Mouse (Mus musculus): ENCODE data around the gene Npl. TPM values are rescaled to one million over a fixed set of nuclear protein-coding genes. Genes with fewer than 3 reads are reported as not detected.
A peak's percentile ranks its signal among the peaks of the same experiment; 100 is the strongest.
"Not testable (repeated sequence)": the region's sequence is repeated elsewhere in the genome, so short reads cannot be mapped to it uniquely, and the experiment has no call there.

The Npl gene
- polyA plus RNA-seq, 1 experiment from 2014 or later = 13.4 TPM

DNA sequence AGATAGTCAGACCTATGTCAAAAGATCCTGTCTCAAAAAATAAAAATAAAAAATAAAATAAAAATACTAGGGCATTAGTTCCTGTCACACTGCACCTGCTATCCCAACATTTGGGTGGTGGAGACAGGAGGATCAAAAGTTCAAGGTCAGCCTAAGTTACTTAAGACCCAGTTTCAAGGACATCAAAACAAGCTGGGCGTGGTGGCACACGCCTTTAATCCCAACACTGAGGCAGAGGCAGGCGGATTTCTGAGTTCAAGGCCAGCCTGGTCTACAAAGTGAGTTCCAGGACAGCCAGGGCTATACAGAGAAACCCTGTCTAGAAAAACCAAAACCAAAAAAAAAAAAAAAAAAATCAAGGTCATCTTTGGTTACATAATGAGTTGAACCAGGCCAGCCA lies 16.9 kb downstream of the Npl start:
- not testable (repeated sequence) for H3K4me1 ChIP-seq (ENCODE audit: control insufficient read depth, insufficient read depth, low read length); H3K4me2 ChIP-seq (ENCODE audit: low read length); H3K9me3 ChIP-seq (ENCODE audit: control insufficient read depth, low read length); H3K9ac ChIP-seq (replicated peaks; ENCODE audit: low read length); H3K27ac ChIP-seq (replicated peaks; ENCODE audit: low read depth, low read length); H3K27me3 ChIP-seq (ENCODE audit: control insufficient read depth, insufficient read depth, low read length); H3K4me3 ChIP-seq (replicated peaks; ENCODE audit: low read depth, low read length); H3K36me3 ChIP-seq (ENCODE audit: control insufficient read depth, insufficient read depth, low read length); ATAC-seq (ENCODE audit: low FRiP score, low TSS enrichment); DNase-seq
- 91% methylated on average over 3 of the region's 3 CpGs for WGBS

DNA sequence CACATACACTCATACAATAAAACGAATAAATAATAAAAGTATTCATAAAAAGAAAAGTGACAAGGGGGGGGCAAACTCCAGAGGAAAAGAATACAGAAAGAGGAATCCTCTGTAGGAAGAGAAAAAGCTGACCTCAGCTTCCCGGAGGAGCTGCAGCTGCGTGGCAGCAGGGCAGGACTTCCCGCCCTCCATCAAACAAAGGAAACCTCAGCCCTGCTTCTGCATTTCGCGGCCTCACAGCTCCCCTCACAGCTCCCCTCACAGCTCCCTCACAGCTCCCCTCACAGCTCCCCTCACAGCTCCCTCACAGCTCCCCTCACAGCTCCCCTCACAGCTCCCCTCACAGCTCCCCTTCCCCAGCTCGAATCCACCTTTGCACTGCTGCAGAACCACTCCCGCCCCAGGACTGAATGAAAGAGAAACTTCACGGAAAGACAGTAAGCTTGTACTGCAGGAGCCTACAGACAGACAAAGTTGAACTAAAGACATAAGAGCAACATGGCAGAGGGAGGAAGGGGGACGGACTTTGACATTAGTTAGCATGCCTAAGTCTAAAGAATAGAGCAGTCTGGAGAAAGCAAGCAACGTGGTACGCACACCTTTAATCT lies 17.5 kb downstream of the Npl start:
- Histone ChIP-seq H3K9ac (replicated peaks; ENCODE audit: low read length) (peak overlapping the region; percentile 34), H3K27me3 (ENCODE audit: control insufficient read depth, insufficient read depth, low read length) (no peaks in the 10 kb centered on the region), H3K36me3 (ENCODE audit: control insufficient read depth, insufficient read depth, low read length) (no peaks in the 10 kb centered on the region), H3K4me2 (ENCODE audit: low read length) (peak overlapping the region; percentile 40), H3K27ac (replicated peaks; ENCODE audit: low read depth, low read length) (peak overlapping the region; percentile 76), H3K4me1 (ENCODE audit: control insufficient read depth, insufficient read depth, low read length) (peaks cover 6% of the 10 kb centered on the region), H3K4me3 (replicated peaks; ENCODE audit: low read depth, low read length) (no peak overlapping the region), H3K9me3 (ENCODE audit: control insufficient read depth, low read length) (no peaks in the 10 kb centered on the region)
- DNase-seq (peak; percentile 74), ATAC-seq (ENCODE audit: low FRiP score, low TSS enrichment) (peak; percentile 53; the same call in 1 of the 2 replicates)
- WGBS = 10% methylated on average over 12 of the region's 12 CpGs

DNA sequence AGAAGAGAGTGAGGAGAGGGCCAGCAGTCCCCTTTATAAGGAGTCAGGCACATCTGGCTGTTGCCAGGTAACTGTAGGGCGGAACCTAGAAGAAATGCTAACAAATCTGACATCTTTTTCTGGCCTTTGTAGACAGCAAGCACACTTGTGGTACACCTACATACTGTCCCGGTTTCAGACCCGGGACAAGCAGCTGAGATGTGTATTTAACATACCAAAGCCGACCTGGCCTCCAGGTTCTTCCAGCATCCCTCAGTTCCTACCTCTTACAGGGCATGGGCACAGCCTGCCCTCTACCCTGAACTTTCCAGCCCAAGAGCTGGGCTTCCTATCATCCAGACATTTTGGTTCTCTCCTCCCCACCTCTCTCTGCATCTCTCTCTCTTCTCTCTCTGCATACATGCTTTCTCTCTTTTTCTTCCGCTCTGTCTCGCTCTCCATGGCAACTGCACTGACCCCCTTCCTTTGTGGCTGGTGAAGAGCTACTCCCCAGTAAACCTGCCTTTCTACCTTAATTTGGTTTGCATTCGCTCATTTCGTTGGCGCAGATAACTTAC lies 18.1 kb downstream of the Npl start:
- Histone ChIP-seq H3K27me3 (ENCODE audit: control insufficient read depth, insufficient read depth, low read length) (no peaks in the 10 kb centered on the region), H3K9me3 (ENCODE audit: control insufficient read depth, low read length) (no peaks in the 10 kb centered on the region), H3K4me2 (ENCODE audit: low read length) (peak overlapping the region; percentile 40), H3K9ac (replicated peaks; ENCODE audit: low read length) (peak overlapping the region; percentile 34), H3K4me1 (ENCODE audit: control insufficient read depth, insufficient read depth, low read length) (peaks cover 6% of the 10 kb centered on the region), H3K36me3 (ENCODE audit: control insufficient read depth, insufficient read depth, low read length) (no peaks in the 10 kb centered on the region), H3K4me3 (replicated peaks; ENCODE audit: low read depth, low read length) (no peak overlapping the region), H3K27ac (replicated peaks; ENCODE audit: low read depth, low read length) (peak overlapping the region; percentile 76)
- DNase-seq (peak; percentile 57), ATAC-seq (ENCODE audit: low FRiP score, low TSS enrichment) (no peak)
- 15% methylated on average over 9 of the region's 9 CpGs for WGBS

DNA sequence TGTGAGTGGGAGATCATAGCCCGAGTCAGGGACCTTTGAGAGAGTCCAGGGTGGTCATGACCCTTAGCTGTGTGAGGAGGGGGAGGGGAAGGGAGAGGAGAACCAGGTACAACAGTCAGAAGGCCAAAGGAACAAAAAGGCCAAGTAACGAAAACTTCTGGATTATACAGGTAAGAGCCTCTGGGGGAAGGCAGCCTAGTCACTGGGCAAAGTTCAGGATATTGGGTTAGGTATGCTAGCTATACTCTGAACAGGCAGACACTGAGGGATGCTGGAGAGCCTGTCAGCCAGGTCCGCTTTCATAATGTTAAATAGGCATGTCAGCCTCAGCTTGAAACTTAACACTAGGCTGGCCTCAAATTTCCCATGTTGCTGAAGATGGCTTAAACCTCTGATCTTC lies 27.7 kb downstream of the Npl start:
- H3K9me3 ChIP-seq (ENCODE audit: control insufficient read depth, low read length) = no peaks in the 10 kb centered on the region
- no peaks in the 10 kb centered on the region for H3K4me1 ChIP-seq (ENCODE audit: control insufficient read depth, insufficient read depth, low read length)
- no peak overlapping the region for H3K27ac ChIP-seq (replicated peaks; ENCODE audit: low read depth, low read length)
- no peak for ATAC-seq (ENCODE audit: low FRiP score, low TSS enrichment)
- no peaks in the 10 kb centered on the region for H3K36me3 ChIP-seq (ENCODE audit: control insufficient read depth, insufficient read depth, low read length)
- WGBS = 60% methylated on average over 3 of the region's 3 CpGs
- no peak overlapping the region for H3K9ac ChIP-seq (replicated peaks; ENCODE audit: low read length)
- H3K4me3 ChIP-seq (replicated peaks; ENCODE audit: low read depth, low read length) = no peak overlapping the region
- no peaks in the 10 kb centered on the region for H3K27me3 ChIP-seq (ENCODE audit: control insufficient read depth, insufficient read depth, low read length)
- no peak overlapping the region for H3K4me2 ChIP-seq (ENCODE audit: low read length)
- no peak for DNase-seq

DNA sequence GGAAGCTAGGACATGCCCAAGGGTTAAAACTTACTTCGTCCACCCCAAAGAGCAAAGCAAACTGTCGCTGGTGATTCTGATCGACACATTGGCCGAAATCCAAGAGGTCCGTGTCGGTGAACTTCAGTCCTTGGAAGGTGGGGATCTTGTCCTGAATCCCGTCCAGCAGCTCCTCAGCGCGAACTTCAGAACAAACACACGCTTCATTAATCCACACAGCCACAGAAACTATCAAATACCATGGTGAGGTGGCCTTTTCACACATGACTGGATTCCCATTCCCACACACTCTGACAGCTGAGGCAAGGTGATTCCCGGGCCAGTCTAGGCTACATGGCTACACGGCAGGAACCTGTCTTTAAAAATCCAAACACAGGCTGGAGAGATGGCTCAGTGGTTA lies 34.5 kb downstream of the Npl start:
- no peak overlapping the region for H3K4me3 ChIP-seq (replicated peaks; ENCODE audit: low read depth, low read length)
- 79% methylated on average over 12 of the region's 12 CpGs for whole genome bisulfite sequencing
- H3K27ac ChIP-seq (replicated peaks; ENCODE audit: low read depth, low read length) = no peak overlapping the region
- H3K4me2 ChIP-seq (ENCODE audit: low read length) = no peak overlapping the region
- H3K27me3 ChIP-seq (ENCODE audit: control insufficient read depth, insufficient read depth, low read length) = no peaks in the 10 kb centered on the region
- H3K36me3 ChIP-seq (ENCODE audit: control insufficient read depth, insufficient read depth, low read length) = no peaks in the 10 kb centered on the region
- DNase-seq (no peak), ATAC-seq (ENCODE audit: low FRiP score, low TSS enrichment) (no peak)
- no peaks in the 10 kb centered on the region for H3K9me3 ChIP-seq (ENCODE audit: control insufficient read depth, low read length)
- no peaks in the 10 kb centered on the region for H3K4me1 ChIP-seq (ENCODE audit: control insufficient read depth, insufficient read depth, low read length)
- H3K9ac ChIP-seq (replicated peaks; ENCODE audit: low read length) = no peak overlapping the region

DNA sequence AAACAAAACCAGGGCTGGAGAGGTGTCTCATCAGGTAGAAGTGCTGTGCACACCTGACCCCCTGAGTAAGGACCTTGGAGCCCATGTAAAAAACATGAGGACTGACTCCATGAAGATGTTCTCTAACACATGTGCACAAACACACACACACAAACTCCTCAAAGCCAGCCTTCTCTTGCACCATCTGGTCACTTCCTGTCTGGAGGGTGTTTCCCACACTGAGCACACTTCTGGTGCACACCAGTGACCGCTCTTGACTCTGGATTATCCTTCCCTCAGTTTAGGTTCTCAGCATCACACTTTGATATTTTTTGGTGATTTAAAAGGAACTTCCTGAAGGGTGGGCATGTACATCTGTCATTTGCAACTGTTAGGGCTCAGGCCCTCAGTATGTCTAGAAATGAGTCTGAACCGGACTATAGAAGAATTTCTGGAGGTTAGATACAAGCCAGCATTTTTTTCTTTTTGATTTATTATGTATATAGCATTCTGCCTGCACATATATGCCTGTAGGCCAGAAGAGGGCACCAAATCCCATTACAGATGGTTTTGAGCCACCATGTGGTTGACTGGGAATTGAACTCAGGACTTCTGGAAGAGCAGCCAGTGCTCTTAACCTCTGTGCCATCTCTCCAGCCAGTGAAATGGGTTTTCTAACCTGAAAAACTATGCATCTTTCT lies 39.4 kb downstream of the Npl start:
- H3K27ac ChIP-seq (replicated peaks; ENCODE audit: low read depth, low read length) = no peak overlapping the region
- 71% methylated on average over 2 of the region's 2 CpGs for whole genome bisulfite sequencing
- H3K36me3 ChIP-seq (ENCODE audit: control insufficient read depth, insufficient read depth, low read length) = no peaks in the 10 kb centered on the region
- ATAC-seq (ENCODE audit: low FRiP score, low TSS enrichment) (no peak), DNase-seq (no peak)
- no peaks in the 10 kb centered on the region for H3K4me1 ChIP-seq (ENCODE audit: control insufficient read depth, insufficient read depth, low read length)
- H3K9ac ChIP-seq (replicated peaks; ENCODE audit: low read length) = no peak overlapping the region
- H3K4me3 ChIP-seq (replicated peaks; ENCODE audit: low read depth, low read length) = no peak overlapping the region
- H3K27me3 ChIP-seq (ENCODE audit: control insufficient read depth, insufficient read depth, low read length) = no peaks in the 10 kb centered on the region
- no peak overlapping the region for H3K4me2 ChIP-seq (ENCODE audit: low read length)
- no peaks in the 10 kb centered on the region for H3K9me3 ChIP-seq (ENCODE audit: control insufficient read depth, low read length)

DNA sequence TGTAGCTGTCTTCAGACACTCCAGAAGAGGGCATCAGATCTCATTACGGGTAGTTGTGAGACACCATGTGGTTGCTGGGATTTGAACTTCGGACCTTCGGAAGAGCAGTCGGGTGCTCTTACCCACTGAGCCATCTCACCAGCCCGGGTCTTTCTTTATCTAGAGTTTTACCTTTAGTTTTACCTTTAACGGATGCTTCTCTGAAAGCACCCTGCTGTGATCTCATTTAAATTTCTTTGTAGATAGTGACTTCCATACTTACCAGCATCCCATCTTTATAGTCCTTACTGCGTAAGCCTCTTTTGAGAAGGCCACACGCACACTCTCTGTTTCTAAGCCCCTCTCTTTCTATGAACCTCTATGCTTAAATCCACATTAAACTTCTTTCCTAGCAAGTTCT lies 40.3 kb downstream of the Npl start:
- not testable (repeated sequence) for H3K27ac ChIP-seq (replicated peaks; ENCODE audit: low read depth, low read length); H3K4me1 ChIP-seq (ENCODE audit: control insufficient read depth, insufficient read depth, low read length); H3K9me3 ChIP-seq (ENCODE audit: control insufficient read depth, low read length); ATAC-seq (ENCODE audit: low FRiP score, low TSS enrichment); DNase-seq; H3K27me3 ChIP-seq (ENCODE audit: control insufficient read depth, insufficient read depth, low read length); H3K36me3 ChIP-seq (ENCODE audit: control insufficient read depth, insufficient read depth, low read length); H3K9ac ChIP-seq (replicated peaks; ENCODE audit: low read length); H3K4me3 ChIP-seq (replicated peaks; ENCODE audit: low read depth, low read length); H3K4me2 ChIP-seq (ENCODE audit: low read length)
- WGBS = 64% methylated on average over 8 of the region's 8 CpGs

DNA sequence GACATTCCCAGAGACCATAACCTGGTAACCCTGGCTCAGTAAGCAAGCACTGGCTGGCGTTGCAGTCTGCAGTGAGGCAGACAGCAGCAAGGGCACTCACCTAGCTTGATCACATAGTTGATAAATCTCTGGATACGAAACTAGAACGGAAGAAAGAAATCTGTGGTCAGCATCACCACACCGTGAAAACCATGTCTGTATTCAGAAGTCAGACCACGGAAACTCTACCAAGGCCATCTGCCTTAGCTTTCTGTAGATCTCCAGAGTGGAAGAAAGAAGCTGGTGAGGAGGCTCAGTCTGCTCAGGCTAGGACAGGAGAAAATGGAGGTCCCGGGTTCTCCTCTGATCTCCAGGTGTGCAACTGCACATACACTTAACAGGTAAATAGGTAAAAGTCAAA lies 40.8 kb downstream of the Npl start:
- H3K9me3 ChIP-seq (ENCODE audit: control insufficient read depth, low read length) = no peaks in the 10 kb centered on the region
- ATAC-seq (ENCODE audit: low FRiP score, low TSS enrichment) = no peak
- H3K4me3 ChIP-seq (replicated peaks; ENCODE audit: low read depth, low read length) = no peak overlapping the region
- H3K36me3 ChIP-seq (ENCODE audit: control insufficient read depth, insufficient read depth, low read length) = no peaks in the 10 kb centered on the region
- H3K4me1 ChIP-seq (ENCODE audit: control insufficient read depth, insufficient read depth, low read length) = no peaks in the 10 kb centered on the region
- no peaks in the 10 kb centered on the region for H3K27me3 ChIP-seq (ENCODE audit: control insufficient read depth, insufficient read depth, low read length)
- DNase-seq = no peak
- H3K9ac ChIP-seq (replicated peaks; ENCODE audit: low read length) = no peak overlapping the region
- 87% methylated on average over 6 of the region's 6 CpGs for WGBS
- H3K27ac ChIP-seq (replicated peaks; ENCODE audit: low read depth, low read length) = no peak overlapping the region
- H3K4me2 ChIP-seq (ENCODE audit: low read length) = no peak overlapping the region

DNA sequence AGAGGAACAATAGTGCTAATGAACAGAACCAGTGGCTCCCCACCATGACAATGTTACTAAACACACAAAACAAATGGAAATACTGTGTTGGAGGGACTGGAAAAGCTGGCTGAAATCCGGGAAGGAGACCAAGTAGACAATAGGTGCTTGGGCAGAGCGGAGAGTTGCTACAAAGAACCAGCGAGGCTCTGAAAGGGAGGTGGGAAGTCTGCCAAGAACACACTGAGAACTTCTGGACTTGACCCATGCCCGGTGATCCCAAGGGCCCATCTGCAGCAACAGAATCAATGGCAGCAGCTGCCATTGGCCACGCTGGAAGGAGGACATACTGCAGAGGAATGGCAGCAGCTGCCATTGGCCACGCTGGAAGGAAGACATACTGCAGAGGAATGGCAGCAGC lies 43.6 kb downstream of the Npl start:
- Histone ChIP-seq H3K9ac (replicated peaks; ENCODE audit: low read length) (no peak overlapping the region), H3K4me3 (replicated peaks; ENCODE audit: low read depth, low read length) (no peak overlapping the region), H3K27me3 (ENCODE audit: control insufficient read depth, insufficient read depth, low read length) (no peaks in the 10 kb centered on the region), H3K4me2 (ENCODE audit: low read length) (no peak overlapping the region), H3K27ac (replicated peaks; ENCODE audit: low read depth, low read length) (no peak overlapping the region), H3K4me1 (ENCODE audit: control insufficient read depth, insufficient read depth, low read length) (no peaks in the 10 kb centered on the region), H3K36me3 (ENCODE audit: control insufficient read depth, insufficient read depth, low read length) (no peaks in the 10 kb centered on the region), H3K9me3 (ENCODE audit: control insufficient read depth, low read length) (no peaks in the 10 kb centered on the region)
- DNase-seq = peak; percentile 64
- no peak for ATAC-seq (ENCODE audit: low FRiP score, low TSS enrichment)
- WGBS = 50% methylated on average over 5 of the region's 6 CpGs

Data from midbrain, embryonic 14.5 days (tissue).